9 mouse cellular contexts compared by ENCODE assay signal in the genomic region with DNA sequence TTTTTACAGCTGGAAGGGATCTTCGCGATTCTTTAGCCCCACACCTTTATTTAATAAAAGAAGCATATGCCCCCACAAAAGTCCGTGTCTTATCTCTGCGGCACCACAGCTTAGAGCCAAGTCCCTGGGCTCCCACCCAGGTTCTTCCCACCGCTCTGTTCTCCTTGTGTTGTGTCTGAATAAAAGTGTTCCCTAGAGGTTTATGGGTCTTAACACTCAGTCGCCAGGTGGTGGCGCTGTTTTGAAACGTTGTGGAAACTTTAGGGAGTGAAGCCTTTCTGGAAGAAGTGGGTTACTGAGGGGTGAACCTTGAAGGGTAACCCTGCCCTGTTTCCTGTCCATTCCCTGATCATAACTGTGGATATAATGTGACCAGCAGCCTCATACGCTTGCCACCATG.
A peak's percentile ranks its signal among the peaks of the same experiment; 100 is the strongest.
DNase-seq lines count a peak whose midpoint lies in the region; ATAC-seq and TF ChIP-seq lines count a peak whose summit lies in the region.
"Had no signal": no experiment of that assay in that cellular context is flagged by ENCODE, and none has a peak within 500 bp of the region (broad histone marks: within the 10 kb centered on the region; RNA-seq: fewer than 3 reads in every experiment).

No protein-coding gene starts in this region.

- no peaks in the 10 kb centered on the region for H3K36me3 ChIP-seq in liver, embryonic 11.5 days (ENCODE audit: control insufficient read depth, insufficient read depth, low read length)

- H3K27me3 ChIP-seq in liver, embryonic 11.5 days (replicated peaks; ENCODE audit: control insufficient read depth, insufficient read depth, low read length), result no peaks in the 10 kb centered on the region
- H3K27me3 ChIP-seq: CH12.LX had no signal

- H3K9me3 ChIP-seq in liver, embryonic 11.5 days (ENCODE audit: control insufficient read depth, low read length), result no peaks in the 10 kb centered on the region

- 39% methylated on average over 9 of the region's 9 CpGs for WGBS in liver, embryonic 11.5 days

- peak; percentile 76 for TF ChIP-seq CTCF in layer of hippocampus, adult 2 months (conservative IDR thresholded peaks at IDR 0.05)

- ATAC-seq in liver, embryonic 11.5 days (replicated peaks; ENCODE audit: low FRiP score), result no peak

- no peak overlapping the region for H3K27ac ChIP-seq in liver, embryonic 11.5 days (ENCODE audit: low read depth, low read length)
- H3K27ac ChIP-seq in layer of hippocampus, adult 2 months, result no peak overlapping the region

- no peaks in the 10 kb centered on the region for H3K4me1 ChIP-seq in liver, embryonic 11.5 days (replicated peaks; ENCODE audit: control insufficient read depth, insufficient read depth, low read length)

- H3K4me3 ChIP-seq in liver, embryonic 11.5 days (ENCODE audit: low read depth, low read length), result no peak overlapping the region
- H3K4me3 ChIP-seq in layer of hippocampus, adult 2 months, result no peak overlapping the region

- H3K4me2 ChIP-seq in liver, embryonic 11.5 days, result no peak overlapping the region

- H3K9ac ChIP-seq in liver, embryonic 11.5 days (ENCODE audit: low read depth, low read length), result no peak overlapping the region

- DNase-seq in cerebellum, postnatal 36 days, result peak; percentile 15 to 21
- DNase-seq in cerebellum, adult 8-10 months, result no peak
- DNase-seq in liver, result peak; percentile 8
- DNase-seq in liver, embryonic 11.5 days (ENCODE audit: low spot score), result no peak
- peak; percentile 16 for DNase-seq in c-Kit-positive CD71-negative TER-119-negative erythroid progenitor cells, embryonic 14.5 days (ENCODE audit: low read depth)
- peak; percentile 11 to 59 for DNase-seq in layer of hippocampus, adult 2 months (ENCODE audit: low spot score in 2 of 2)
- peak; percentile 48 to 64 for DNase-seq in right cerebral cortex, postnatal 10 days (ENCODE audit: low spot score in 2 of 2)
- no peak for DNase-seq in MN1 (ENCODE audit: low spot score)

Comparison
In these comparisons a context has a peak if more than half of its experiments do, and no peak if none do; other contexts are left out.
1. DNase-seq: peak in cerebellum, postnatal 36 days (2 of 2), liver (single experiment), c-Kit-positive CD71-negative TER-119-negative erythroid progenitor cells, embryonic 14.5 days (single experiment), layer of hippocampus, adult 2 months (2 of 2) and right cerebral cortex, postnatal 10 days (2 of 2); none in cerebellum, adult 8-10 months (single experiment), liver, embryonic 11.5 days (single experiment) and MN1 (single experiment).